Mouse (Mus musculus): ENCODE measurements around the gene Prkcd. TPM values are rescaled to one million over a fixed set of nuclear protein-coding genes. Genes with fewer than 3 reads are reported as not detected.

Prkcd gene
- polyA plus RNA-seq (2017; shearing (Covaris generic)) = 84.4 TPM

DNA sequence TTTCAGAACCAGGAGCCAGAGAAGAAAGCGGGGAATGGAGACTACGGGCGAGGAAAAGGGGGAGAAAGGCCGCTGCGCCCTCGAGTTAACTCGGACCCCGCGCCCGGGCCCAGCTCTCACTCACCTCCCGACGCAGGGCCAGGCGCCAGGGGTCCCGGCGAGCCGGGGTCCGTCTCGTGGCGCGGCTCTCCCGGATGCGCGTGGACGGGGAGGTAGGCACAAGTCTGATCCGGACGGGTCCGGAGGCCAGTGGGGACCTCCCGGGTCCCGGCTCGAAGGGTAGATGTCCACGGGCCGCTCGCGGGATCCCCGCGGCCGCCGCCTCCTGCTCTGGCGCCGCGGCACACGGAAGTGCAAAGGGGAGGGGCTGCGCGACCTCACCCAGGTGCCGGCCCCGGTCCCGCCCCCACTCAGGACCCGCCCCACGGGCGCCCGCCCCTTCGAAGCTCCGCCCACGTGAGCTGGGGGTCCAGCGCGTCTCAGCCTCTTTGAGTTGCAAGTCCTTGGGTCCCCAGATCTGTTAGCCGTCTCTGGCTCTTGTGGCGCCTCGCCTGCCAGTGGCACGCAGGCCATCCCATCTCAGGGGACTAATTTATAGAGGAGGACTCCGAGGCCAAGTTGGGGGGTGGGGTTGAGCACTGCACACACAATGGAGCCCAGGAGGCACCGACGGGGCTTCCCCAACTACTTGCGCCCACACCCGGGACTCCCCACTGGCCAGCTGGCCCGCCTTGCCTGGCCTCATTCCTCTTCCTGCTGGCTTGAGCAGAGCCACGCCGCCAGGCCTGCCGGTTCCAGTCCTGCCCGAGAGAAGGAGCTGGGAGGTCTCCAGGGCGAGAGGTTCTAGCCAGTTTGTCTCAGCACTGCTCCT, at the start of gene Prkcd:
Prkcd (minus strand) TSS at position 355 of the 871 bp plus-strand sequence.

DNA sequence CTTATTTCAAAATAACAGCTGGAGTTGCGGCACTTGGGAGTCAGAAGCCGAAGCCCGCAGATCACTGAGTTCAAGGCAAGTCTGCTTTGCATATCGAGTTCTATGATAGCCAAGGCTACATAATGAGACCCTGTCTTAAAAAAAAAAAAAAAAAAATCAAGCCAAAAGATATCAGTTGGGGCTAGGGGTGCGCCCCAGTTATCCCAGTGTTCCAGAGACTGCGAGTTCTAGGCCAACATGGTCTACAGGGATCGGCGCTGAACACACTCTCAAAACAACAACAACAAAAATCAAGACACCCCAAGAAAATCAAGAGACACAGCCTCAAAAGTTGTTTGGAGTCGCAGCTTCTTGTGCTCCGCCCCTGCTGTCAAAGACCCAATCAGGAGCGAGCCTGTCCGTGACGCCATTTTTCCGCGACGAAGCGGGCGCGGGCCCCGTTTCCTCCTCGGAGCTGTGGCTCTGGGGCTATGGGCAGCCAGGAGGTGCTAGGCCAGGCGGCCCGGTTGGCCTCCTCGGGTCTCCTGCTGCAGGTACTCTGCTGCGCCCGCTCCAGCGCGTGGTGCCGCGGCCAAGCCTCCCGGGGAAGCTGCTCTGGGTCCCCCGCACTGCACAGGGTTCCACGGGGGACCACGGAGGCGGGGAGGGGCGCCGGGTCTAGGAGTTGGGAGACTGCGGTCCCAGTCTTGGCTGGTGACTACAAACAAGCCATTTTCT, 28.1 kb upstream of the Prkcd start, which contains the start of gene Rft1:
Rft1 (plus strand) TSS at position 418 of the 717 bp plus-strand sequence.

DNA sequence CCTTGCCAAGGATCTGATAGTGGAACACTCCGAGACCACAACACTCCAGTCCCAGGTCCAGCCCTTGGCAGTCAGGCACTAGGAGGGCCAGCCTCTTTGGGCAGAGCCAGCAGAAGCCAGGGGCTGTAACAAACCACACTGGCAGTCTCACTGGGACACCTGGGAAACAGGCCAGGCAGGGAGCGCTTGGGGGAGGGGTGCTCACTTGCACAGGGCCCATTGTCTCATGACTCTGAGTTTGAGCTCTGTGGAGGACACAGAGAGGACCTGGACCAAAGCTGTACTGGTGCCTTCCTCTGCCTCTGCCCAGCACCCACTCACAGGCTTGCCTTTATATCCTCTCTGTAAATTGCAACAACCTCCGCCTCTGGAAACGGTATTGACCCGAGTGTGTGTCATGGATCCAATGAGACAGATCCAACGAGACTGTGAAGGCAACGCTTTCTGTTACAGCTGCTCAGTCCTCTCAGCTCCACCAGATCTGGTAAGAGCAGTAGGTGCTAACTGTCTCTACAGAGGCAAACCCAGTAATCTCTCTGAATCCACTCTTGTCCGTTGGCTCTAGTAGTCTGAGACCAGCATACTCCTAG, 77.8 kb downstream of the Prkcd start, which contains the start of gene Tkt:
Tkt (plus strand) TSS at position 229 of the 590 bp plus-strand sequence.

Other genes starting within 250 kb of the Prkcd start
- gene Dcp1a, start 146.7 kb downstream of the Prkcd start, polyA plus RNA-seq (2017; shearing (Covaris generic)) = 70.5 TPM
- gene Cacna1d, start 134.8 kb downstream of the Prkcd start, polyA plus RNA-seq (2017; shearing (Covaris generic)) = 2.9 TPM
- 268 TPM for gene Tkt, start 77.9 kb downstream of the Prkcd start, polyA plus RNA-seq (2017; shearing (Covaris generic))
- 13.3 TPM for gene Rft1, start 28.1 kb upstream of the Prkcd start, polyA plus RNA-seq (2017; shearing (Covaris generic))
- 13.9 TPM for gene Sfmbt1, start 88.6 kb upstream of the Prkcd start, polyA plus RNA-seq (2017; shearing (Covaris generic))
- gene Tmem110, start 199.4 kb upstream of the Prkcd start, polyA plus RNA-seq (2017; shearing (Covaris generic)) = 3.6 TPM